Mouse (Mus musculus) adrenal gland, postnatal 25 days (tissue): ENCODE results near the gene Pafah1b2. TPM values are rescaled to one million over a fixed set of nuclear protein-coding genes. Genes with fewer than 3 reads are reported as not detected.
A peak's percentile ranks its signal among the peaks of the same experiment; 100 is the strongest.

Experiments
- DNase-seq: peaks from one replicate; pipeline ENCODE4 v3.0.0; 2021; ENCODE audit warnings: mixed read lengths
- long read RNA-seq: library from polyadenylated mRNA; stranded (forward); transcript quantifications from one replicate; pipeline ENCODE4 v2.0.0, GENCODE M21; 2021
- total RNA-seq: library from RNA; stranded (reverse); gene quantifications from 2 replicates; pipeline ENCODE4 v1.2.3, GENCODE M21; 2021

The Pafah1b2 gene
- 112 and 146 TPM in 2 replicates for total RNA-seq
- long read RNA-seq, full-length matches to known transcripts = 139 of 155 reads
- long read RNA-seq, partial matches to known transcripts = 7 of 155 reads
- long read RNA-seq, other reads (novel, unspliced or antisense) = 9 of 155 reads

- DNase-seq = peak; percentile 97
Measured at GRCm38 (mm10) chr9:46012091-46013008, at the start of gene Pafah1b2, which contains the start of gene Sik3. Gene Pafah1b2 (minus strand): TSS chr9:46012690. Gene Sik3 (plus strand): TSS chr9:46012820.

- peak; percentile 20 for DNase-seq
Measured at GRCm38 (mm10) chr9:46061696-46062425, 49.4 kb upstream of the Pafah1b2 start.

GRCm38 (mm10) chr9:46060249-46060648 lies 47.8 kb upstream of the Pafah1b2 start:
- no peak for DNase-seq

- DNase-seq = no peak
Measured at GRCm38 (mm10) chr9:46058065-46058464, 45.6 kb upstream of the Pafah1b2 start.

- DNase-seq = no peak
Measured at GRCm38 (mm10) chr9:46053014-46053666, 40.6 kb upstream of the Pafah1b2 start.

- DNase-seq = no peak
Measured at GRCm38 (mm10) chr9:46050203-46050602, 37.7 kb upstream of the Pafah1b2 start.

GRCm38 (mm10) chr9:46049525-46049924 lies 37.0 kb upstream of the Pafah1b2 start:
- DNase-seq = no peak

GRCm38 (mm10) chr9:46046724-46047517 lies 34.4 kb upstream of the Pafah1b2 start:
- no peak for DNase-seq

- DNase-seq = no peak
Measured at GRCm38 (mm10) chr9:46043626-46044025, 31.1 kb upstream of the Pafah1b2 start.

- DNase-seq = no peak
Measured at GRCm38 (mm10) chr9:46042387-46042786, 29.9 kb upstream of the Pafah1b2 start.

GRCm38 (mm10) chr9:46041186-46041585 lies 28.7 kb upstream of the Pafah1b2 start:
- DNase-seq = no peak

GRCm38 (mm10) chr9:46038786-46039185 lies 26.3 kb upstream of the Pafah1b2 start:
- no peak for DNase-seq

GRCm38 (mm10) chr9:46036881-46037280 lies 24.4 kb upstream of the Pafah1b2 start:
- no peak for DNase-seq

- DNase-seq = no peak
Measured at GRCm38 (mm10) chr9:46035290-46035871, 22.9 kb upstream of the Pafah1b2 start.

GRCm38 (mm10) chr9:46033862-46034261 lies 21.4 kb upstream of the Pafah1b2 start:
- DNase-seq = no peak

GRCm38 (mm10) chr9:46033058-46033457 lies 20.6 kb upstream of the Pafah1b2 start:
- DNase-seq = no peak

- DNase-seq = no peak
Measured at GRCm38 (mm10) chr9:46032190-46032589, 19.7 kb upstream of the Pafah1b2 start.

- no peak for DNase-seq
Measured at GRCm38 (mm10) chr9:46030968-46031367, 18.5 kb upstream of the Pafah1b2 start.

GRCm38 (mm10) chr9:46030184-46030583 lies 17.7 kb upstream of the Pafah1b2 start:
- DNase-seq = no peak

- no peak for DNase-seq
Measured at GRCm38 (mm10) chr9:46029534-46029933, 17.0 kb upstream of the Pafah1b2 start.

GRCm38 (mm10) chr9:46027994-46028393 lies 15.5 kb upstream of the Pafah1b2 start:
- DNase-seq = no peak
